Mouse (Mus musculus) embryonic facial prominence, embryonic 14.5 days (tissue): Measurements from ENCODE around the gene 3110001I22Rik. TPM values are rescaled to one million over a fixed set of nuclear protein-coding genes. Genes with fewer than 3 reads are reported as not detected.

ENCODE experiments used
- ATAC-seq: fragments of 200-750 bp; cut with Nextera tagmentation; 2 replicates; pipeline ENCODE4 v1.8.0; 2017; ENCODE audit warnings: low read depth, moderate number of reproducible peaks, moderate TSS enrichment
- DNase-seq: peaks from one replicate; pipeline ENCODE4 v3.0.0-alpha.2; 2015; ENCODE audit warnings: low spot score
- H3K27ac ChIP-seq: fragments of 300-500 bp; sonication (generic); replicated peaks from 2 replicates; pipeline ENCODE4 v1.5.1; 2014; ENCODE audit warnings: low read depth, mild to moderate bottlenecking, low read length, moderate library complexity
- H3K27me3 ChIP-seq: fragments of 300-500 bp; sonication (generic); replicated peaks from 2 replicates; pipeline ENCODE4 v1.6.1; 2014; ENCODE audit warnings: low read length; ENCODE audit not compliant: control insufficient read depth, insufficient read depth
- H3K36me3 ChIP-seq: fragments of 300-500 bp; sonication (generic); 2 replicates; pipeline ENCODE4 v1.6.1; 2014; ENCODE audit warnings: low read length, mixed read lengths; ENCODE audit not compliant: control insufficient read depth, insufficient read depth
- H3K4me1 ChIP-seq: fragments of 300-500 bp; sonication (generic); 2 replicates; pipeline ENCODE4 v1.6.1; 2014; ENCODE audit warnings: antibody characterized with exemption, low read length; ENCODE audit not compliant: control insufficient read depth, insufficient read depth
- H3K4me2 ChIP-seq: fragments of 300-500 bp; sonication (generic); 2 replicates; pipeline ENCODE4 v1.6.1; 2014; ENCODE audit warnings: low read depth, mild to moderate bottlenecking, low read length, moderate library complexity, mixed read lengths
- H3K4me3 ChIP-seq: fragments of 300-500 bp; sonication (generic); 2 replicates; pipeline ENCODE4 v1.5.1; 2014; ENCODE audit warnings: low read depth, mild to moderate bottlenecking, low read length
- H3K9ac ChIP-seq: fragments of 300-500 bp; sonication (generic); 2 replicates; pipeline ENCODE4 v1.6.1; 2014; ENCODE audit warnings: low read depth, mild to moderate bottlenecking, low read length, moderate library complexity, mixed read lengths
- H3K9me3 ChIP-seq: fragments of 300-500 bp; sonication (generic); 2 replicates; pipeline ENCODE4 v1.6.1; 2016; ENCODE audit warnings: low read length; ENCODE audit not compliant: control insufficient read depth
- WGBS: fragments of 180-500 bp; shearing (Covaris S2); extraction: QIAGEN DNeasy Blood & Tissue Kit; methylation state at CpG from one replicate; pipeline ENCODE4 v1.1.7; 2014; 5-methylcytosine and 5-hydroxymethylcytosine counted together
- polyA plus RNA-seq: library from polyadenylated mRNA; unstranded; fragments of >200 nt; fragmentation: Nextera tagmentation; extraction: Ambion mirVana; gene quantifications from 2 replicates; pipeline ENCODE4 v1.2.1, GENCODE M21; 2014

Gene 3110001I22Rik
- polyA plus RNA-seq, 1 experiment from 2014 or later = 5.4 TPM

DNA sequence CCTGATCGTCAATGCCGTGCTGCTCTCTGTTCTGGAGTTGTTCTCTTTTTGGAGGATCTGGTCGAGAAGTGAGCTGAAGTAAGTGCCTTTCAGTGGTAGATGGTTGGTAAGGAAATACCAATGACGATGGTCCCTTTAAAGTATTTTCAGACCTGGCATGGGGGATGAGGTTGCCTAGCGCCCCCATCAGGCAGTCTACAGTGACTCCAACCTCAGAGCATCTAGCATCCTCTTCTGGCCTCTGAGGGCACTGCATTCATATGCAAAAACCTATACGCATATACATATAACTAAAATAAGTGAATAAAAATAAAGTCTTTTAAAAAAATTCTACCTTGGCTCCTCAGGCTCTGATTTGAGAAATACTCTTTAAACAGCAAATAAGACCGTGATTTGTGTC, 27.3 kb downstream of the 3110001I22Rik start:
- Histone ChIP-seq H3K4me3 (no peak overlapping the region), H3K27ac (no peak overlapping the region), H3K27me3 (no peaks in the 10 kb centered on the region), H3K4me1 (no peaks in the 10 kb centered on the region), H3K36me3 (peaks cover 86% of the 10 kb centered on the region), H3K9ac (no peak overlapping the region), H3K4me2 (no peak overlapping the region), H3K9me3 (no peaks in the 10 kb centered on the region)
- DNase-seq (no peak), ATAC-seq (no peak)
- 88% methylated on average over 7 of the region's 7 CpGs for WGBS

DNA sequence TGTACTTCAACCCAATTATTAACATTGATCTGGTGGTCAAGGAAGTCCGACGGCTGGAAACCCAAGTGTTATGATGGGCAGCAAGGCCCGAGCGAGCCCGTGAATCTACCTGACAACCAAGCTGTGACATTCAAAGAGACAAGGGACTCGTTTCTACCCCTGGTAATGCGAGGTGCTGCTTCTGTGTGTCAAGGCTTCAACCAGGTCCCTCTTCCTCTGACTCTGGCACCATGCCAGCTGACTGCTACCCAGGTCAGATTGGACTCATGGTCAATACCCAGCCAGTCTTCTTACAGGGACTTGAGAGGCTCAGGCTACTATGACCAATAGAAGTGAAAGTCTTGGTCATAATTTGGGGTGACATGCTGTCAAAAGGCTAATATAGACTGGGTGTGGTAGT, 30.5 kb downstream of the 3110001I22Rik start:
- Histone ChIP-seq H3K27ac (no peak overlapping the region), H3K9me3 (no peaks in the 10 kb centered on the region), H3K36me3 (peaks cover 78% of the 10 kb centered on the region), H3K4me1 (no peaks in the 10 kb centered on the region), H3K4me2 (no peak overlapping the region), H3K27me3 (no peaks in the 10 kb centered on the region), H3K9ac (no peak overlapping the region), H3K4me3 (no peak overlapping the region)
- DNase-seq (no peak), ATAC-seq (no peak)
- WGBS = 93% methylated on average over 7 of the region's 7 CpGs

DNA sequence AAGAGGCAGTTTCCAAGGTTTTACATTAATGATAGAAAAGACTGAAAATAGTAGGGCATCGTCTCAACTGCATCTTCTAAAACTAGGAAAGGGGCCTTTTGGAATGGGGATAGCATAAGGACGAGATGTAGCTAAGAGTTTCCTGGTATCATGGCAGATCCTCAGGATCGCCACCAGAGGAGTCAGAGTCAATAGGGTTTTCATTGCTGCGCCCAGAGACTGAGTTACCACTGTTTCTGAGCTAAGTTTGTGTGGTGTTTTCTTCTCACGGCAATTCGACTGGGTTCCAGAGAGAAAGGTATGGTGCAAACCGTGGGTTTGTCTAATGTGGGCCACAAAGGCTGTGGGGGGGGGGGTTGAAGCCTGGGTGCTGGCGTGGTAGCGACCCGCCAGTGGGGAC, 32.9 kb downstream of the 3110001I22Rik start:
- Histone ChIP-seq H3K4me2 (no peak overlapping the region), H3K9ac (no peak overlapping the region), H3K4me3 (no peak overlapping the region), H3K27ac (no peak overlapping the region), H3K9me3 (no peaks in the 10 kb centered on the region), H3K4me1 (no peaks in the 10 kb centered on the region), H3K27me3 (no peaks in the 10 kb centered on the region), H3K36me3 (peaks cover 53% of the 10 kb centered on the region)
- ATAC-seq = no peak
- 90% methylated on average over 10 of the region's 10 CpGs for WGBS
- DNase-seq = no peak

DNA sequence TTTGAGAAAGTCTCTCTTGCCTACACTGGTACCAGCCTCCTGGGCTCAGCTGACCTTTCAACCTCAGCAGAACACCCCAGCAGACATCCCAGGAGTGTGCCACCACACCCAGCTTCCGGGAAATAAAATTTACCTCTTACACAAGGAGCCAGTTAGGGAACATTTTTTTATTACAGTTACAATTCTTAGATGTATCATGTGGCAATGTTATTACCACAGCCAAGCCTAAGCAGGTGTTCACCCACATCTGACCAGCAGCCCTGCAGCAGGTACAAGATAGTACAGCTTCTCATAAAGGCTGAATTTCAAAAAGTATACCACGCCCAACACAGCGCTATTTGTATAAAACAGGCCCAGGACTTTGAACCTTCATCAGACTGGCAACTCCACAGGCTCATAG, 43.2 kb downstream of the 3110001I22Rik start:
- 84% methylated on average over 3 of the region's 3 CpGs for WGBS

DNA sequence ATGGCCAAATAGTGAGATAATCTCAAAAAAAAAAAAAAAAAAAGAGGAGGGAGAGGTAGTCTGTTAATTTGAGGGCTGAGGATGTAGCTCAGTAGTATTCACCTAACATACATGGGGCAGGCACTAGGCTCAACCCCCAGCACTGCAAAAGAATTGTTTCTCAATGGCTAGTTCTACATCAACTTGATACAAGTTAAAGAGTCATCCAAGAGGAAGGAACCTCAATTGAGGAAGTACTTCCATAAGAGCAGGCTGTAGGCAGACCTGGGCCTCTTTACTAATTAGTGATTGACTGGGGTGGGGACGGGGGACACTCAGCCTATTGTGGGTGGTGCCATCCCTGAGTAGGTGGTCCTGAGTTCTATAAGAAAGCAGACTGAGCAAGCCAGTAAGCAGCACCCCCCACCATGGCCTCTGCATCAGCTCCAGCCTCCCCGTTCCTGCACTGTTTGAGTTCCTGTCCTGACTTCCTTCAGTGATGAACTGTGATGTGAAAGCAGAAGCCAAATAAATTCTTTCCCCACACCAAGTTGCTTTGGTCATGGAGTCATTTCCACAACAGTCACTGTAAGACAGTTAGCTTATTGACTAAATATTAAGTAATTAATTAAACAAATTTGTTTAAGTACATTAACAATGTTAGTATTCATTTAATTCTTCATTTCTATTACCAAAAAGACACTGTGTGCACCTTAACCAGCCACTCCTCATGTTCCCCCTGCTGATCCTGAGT, 45.3 kb downstream of the 3110001I22Rik start:
- Histone ChIP-seq H3K36me3 (no peaks in the 10 kb centered on the region), H3K27me3 (no peaks in the 10 kb centered on the region), H3K4me2 (no peak overlapping the region), H3K9me3 (no peaks in the 10 kb centered on the region), H3K4me1 (no peaks in the 10 kb centered on the region), H3K9ac (no peak overlapping the region), H3K4me3 (no peak overlapping the region), H3K27ac (no peak overlapping the region)
- 78% methylated on average over 2 of the region's 2 CpGs for WGBS
- DNase-seq (no peak), ATAC-seq (no peak)

More for the DNA sequence above, 43.2 kb downstream of the 3110001I22Rik start:
- ATAC-seq (no peak), DNase-seq (no peak)
- H3K4me1 ChIP-seq = no peaks in the 10 kb centered on the region
- no peaks in the 10 kb centered on the region for H3K36me3 ChIP-seq
- no peak overlapping the region for H3K27ac ChIP-seq
- H3K9ac ChIP-seq = no peak overlapping the region
- H3K27me3 ChIP-seq = no peaks in the 10 kb centered on the region
- no peak overlapping the region for H3K4me2 ChIP-seq
- H3K9me3 ChIP-seq = no peaks in the 10 kb centered on the region
- no peak overlapping the region for H3K4me3 ChIP-seq

DNA sequence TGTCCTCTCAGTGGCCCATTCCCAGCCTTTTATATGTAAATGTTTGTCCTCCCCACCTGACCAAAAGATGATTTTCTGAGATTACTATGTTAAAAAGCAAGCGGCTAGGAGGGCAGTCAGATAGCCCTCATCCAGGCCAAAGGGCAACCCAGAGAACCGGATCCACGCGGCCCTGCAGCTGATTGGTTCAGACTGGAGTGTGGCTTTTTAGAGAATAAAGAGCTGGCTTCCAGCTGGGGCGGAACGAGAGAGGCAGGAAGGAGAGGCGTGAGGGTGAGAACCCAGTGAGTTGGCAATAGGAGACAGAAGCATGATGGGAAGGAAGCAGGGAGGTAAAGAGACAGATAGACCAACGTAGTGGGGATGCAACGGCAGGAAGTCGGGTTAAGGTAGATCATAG, 51.2 kb downstream of the 3110001I22Rik start:
- Histone ChIP-seq H3K9ac (no peak overlapping the region), H3K4me1 (no peaks in the 10 kb centered on the region), H3K27me3 (no peaks in the 10 kb centered on the region), H3K4me3 (no peak overlapping the region), H3K9me3 (no peaks in the 10 kb centered on the region), H3K27ac (no peak overlapping the region), H3K4me2 (no peak overlapping the region), H3K36me3 (no peaks in the 10 kb centered on the region)
- DNase-seq (no peak), ATAC-seq (no peak)
- 37% methylated on average over 10 of the region's 10 CpGs for WGBS

DNA sequence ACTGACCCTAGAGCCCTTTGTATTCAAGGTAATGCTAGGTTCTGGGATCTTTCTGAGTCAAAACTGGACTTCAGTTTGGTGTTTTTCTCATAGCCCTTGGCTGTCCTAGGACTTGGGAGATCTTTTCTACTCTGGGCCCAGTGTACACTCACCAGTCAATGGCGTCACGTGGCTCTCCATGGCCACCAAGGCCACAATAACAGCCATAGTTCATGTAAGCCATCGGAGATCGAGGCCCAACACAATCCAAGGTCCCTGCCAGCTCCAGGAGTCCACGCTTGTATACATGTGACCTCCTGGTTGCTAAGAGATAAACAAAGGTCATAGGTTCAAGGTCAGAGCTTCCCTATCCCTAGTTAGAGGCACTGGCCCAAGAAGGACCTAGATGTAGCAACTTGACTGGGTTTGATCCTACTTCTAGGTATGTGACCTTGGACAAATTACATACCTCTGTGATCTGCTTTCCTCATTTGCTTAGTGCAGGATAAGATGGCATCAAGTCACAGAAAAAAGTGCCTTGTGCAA, 56.1 kb downstream of the 3110001I22Rik start:
- H3K27me3 ChIP-seq = no peaks in the 10 kb centered on the region
- 82% methylated on average over 5 of the region's 5 CpGs for WGBS
- no peaks in the 10 kb centered on the region for H3K4me1 ChIP-seq
- H3K4me2 ChIP-seq = no peak overlapping the region
- H3K9me3 ChIP-seq = no peaks in the 10 kb centered on the region
- no peaks in the 10 kb centered on the region for H3K36me3 ChIP-seq
- no peak overlapping the region for H3K4me3 ChIP-seq
- no peak for ATAC-seq
- DNase-seq = no peak
- H3K9ac ChIP-seq = no peak overlapping the region
- H3K27ac ChIP-seq = no peak overlapping the region
